15 mouse cellular contexts compared by ENCODE assay signal in the genomic region with DNA sequence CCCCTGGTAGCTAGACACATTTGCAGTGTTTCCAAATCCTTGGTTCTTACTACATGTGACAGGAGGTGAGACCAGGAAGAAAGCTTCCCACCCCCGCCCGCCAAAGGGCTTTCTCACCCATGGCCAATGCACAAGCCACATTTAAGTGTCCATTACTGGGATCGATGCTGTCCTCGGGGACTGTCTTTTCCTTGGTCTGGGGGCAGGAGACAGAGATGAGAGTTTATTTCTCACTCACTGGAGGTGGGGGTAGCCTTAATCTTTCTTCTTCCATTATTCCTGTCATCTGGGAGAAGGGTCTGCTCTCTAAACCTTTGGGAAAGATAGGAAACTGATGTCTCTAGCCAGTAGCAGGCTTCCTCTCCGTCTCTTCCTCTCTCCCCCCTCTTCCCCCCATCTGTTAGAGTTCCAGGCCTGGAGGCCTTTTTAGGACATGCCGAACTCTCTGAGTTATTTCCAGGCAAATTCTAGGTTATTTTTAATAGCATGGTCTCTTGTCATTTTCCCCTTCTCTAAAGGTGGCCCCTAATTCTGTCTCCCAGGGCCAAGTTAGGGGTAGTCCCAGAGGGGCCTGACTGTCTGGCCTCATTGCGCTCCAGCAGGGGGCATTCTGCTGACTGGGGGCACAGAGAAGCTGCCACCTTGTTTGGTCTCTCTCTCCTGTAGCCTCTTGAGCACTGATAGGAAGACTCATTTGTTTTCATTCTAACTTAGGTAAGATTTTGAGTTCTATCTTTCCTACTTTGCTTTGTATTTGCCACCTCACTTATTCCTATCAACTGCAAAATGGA. TPM values are rescaled to one million over a fixed set of nuclear protein-coding genes. Genes with fewer than 3 reads are reported as not detected.
DNase-seq lines count a peak whose midpoint lies in the region; ATAC-seq and TF ChIP-seq lines count a peak whose summit lies in the region.
"Had no signal": no experiment of that assay in that cellular context is flagged by ENCODE, and none has a peak within 500 bp of the region (broad histone marks: within the 10 kb centered on the region; RNA-seq: fewer than 3 reads in every experiment).

No protein-coding gene starts in this region.

- peak overlapping the region; percentile 6; the same call in 1 of the 2 replicates for H3K9ac ChIP-seq in forebrain, embryonic 13.5 days
- H3K9ac ChIP-seq in forebrain, embryonic 15.5 days (replicated peaks): no peak overlapping the region
- H3K9ac ChIP-seq in limb, embryonic 15.5 days: no peak overlapping the region
- H3K9ac ChIP-seq: liver, postnatal 0 days had no signal

- H3K79me2 ChIP-seq in myocyte (ENCODE audit: control insufficient read depth, insufficient read depth): peaks cover 74% of the 10 kb centered on the region

- H3K4me3 ChIP-seq in forebrain, embryonic 13.5 days: no peak overlapping the region
- no peak overlapping the region for H3K4me3 ChIP-seq in forebrain, embryonic 15.5 days
- H3K4me3 ChIP-seq in limb, embryonic 15.5 days: peak overlapping the region; percentile 45; the same call in 1 of the 2 replicates
- H3K4me3 ChIP-seq in limb, embryonic 10.5 days: no peak overlapping the region
- H3K4me3 ChIP-seq in cortical plate, adult 2 months (ENCODE audit: insufficient read depth, low read length): peak overlapping the region; percentile 32; the same call in 1 of the 2 replicates
- H3K4me3 ChIP-seq in myocyte: peak overlapping the region; percentile 91

- H3ac ChIP-seq in myocyte (ENCODE audit: control insufficient read depth, insufficient read length): peak overlapping the region; percentile 47

- peaks cover 72% of the 10 kb centered on the region for H3K27me3 ChIP-seq in forebrain, embryonic 13.5 days
- peaks cover 53% of the 10 kb centered on the region for H3K27me3 ChIP-seq in forebrain, embryonic 15.5 days
- peaks cover 55% of the 10 kb centered on the region for H3K27me3 ChIP-seq in limb, embryonic 15.5 days
- peaks cover 73% of the 10 kb centered on the region for H3K27me3 ChIP-seq in limb, embryonic 10.5 days (ENCODE audit: low read depth, poor library complexity, severe bottlenecking)
- H3K27me3 ChIP-seq in myocyte (ENCODE audit: control insufficient read depth, insufficient read depth, insufficient read length): no peaks in the 10 kb centered on the region

- no peak for DNase-seq in limb, embryonic 10.5 days (ENCODE audit: low spot score)
- DNase-seq in adrenal gland, postnatal 4 days (ENCODE audit: low spot score in 2 of 2): no peak
- DNase-seq in left cerebral cortex, adult 9 months (ENCODE audit: low spot score in 2 of 2): no peak
- DNase-seq: adrenal gland, postnatal 25 days; kidney, postnatal 10 days; liver, postnatal 0 days; spleen, adult 18-20 months had no signal

- TF ChIP-seq CTCF in cortical plate, adult 2 months (IDR thresholded peaks at IDR 0.05; ENCODE audit: extremely low read depth, insufficient read depth, low read length): no peak

- no peak for TF ChIP-seq POLR2A in cortical plate, adult 2 months (IDR thresholded peaks at IDR 0.05; ENCODE audit: extremely low read depth, insufficient read depth, low read length)
- TF ChIP-seq POLR2A in myocyte (IDR thresholded peaks at IDR 0.05; ENCODE audit: insufficient read length, low read depth): no peak

- no peaks in the 10 kb centered on the region for H3K9me3 ChIP-seq in forebrain, embryonic 13.5 days (replicated peaks)
- H3K9me3 ChIP-seq in forebrain, embryonic 15.5 days: no peaks in the 10 kb centered on the region
- no peaks in the 10 kb centered on the region for H3K9me3 ChIP-seq in limb, embryonic 15.5 days
- no peaks in the 10 kb centered on the region for H3K9me3 ChIP-seq in limb, embryonic 10.5 days (replicated peaks)

- no peak overlapping the region; the same call in 1 of the 2 replicates for H3K4me2 ChIP-seq in forebrain, embryonic 13.5 days
- no peak overlapping the region for H3K4me2 ChIP-seq in forebrain, embryonic 15.5 days (replicated peaks)
- H3K4me2 ChIP-seq in limb, embryonic 15.5 days: peak overlapping the region; percentile 78
- peak overlapping the region; percentile 98 for H3K4me2 ChIP-seq in myocyte (ENCODE audit: low read depth)

- H3K4me1 ChIP-seq in forebrain, embryonic 13.5 days: peaks cover 12% of the 10 kb centered on the region; the same call in 1 of the 2 replicates
- H3K4me1 ChIP-seq in forebrain, embryonic 15.5 days: peaks cover 14% of the 10 kb centered on the region
- peaks cover 20% of the 10 kb centered on the region for H3K4me1 ChIP-seq in limb, embryonic 15.5 days
- H3K4me1 ChIP-seq in limb, embryonic 10.5 days: peaks cover 15% of the 10 kb centered on the region
- H3K4me1 ChIP-seq in cortical plate, adult 2 months (ENCODE audit: control insufficient read depth, insufficient read depth, low read length): no peaks in the 10 kb centered on the region

- no peak overlapping the region for H3K27ac ChIP-seq in forebrain, embryonic 13.5 days
- no peak overlapping the region for H3K27ac ChIP-seq in forebrain, embryonic 15.5 days (replicated peaks)
- no peak overlapping the region for H3K27ac ChIP-seq in limb, embryonic 15.5 days
- H3K27ac ChIP-seq in limb, embryonic 10.5 days: no peak overlapping the region
- no peak overlapping the region for H3K27ac ChIP-seq in cortical plate, adult 2 months (ENCODE audit: insufficient read depth, low read length)

- H3K36me3 ChIP-seq in forebrain, embryonic 13.5 days (ENCODE audit: poor library complexity, severe bottlenecking): no peaks in the 10 kb centered on the region
- no peaks in the 10 kb centered on the region for H3K36me3 ChIP-seq in forebrain, embryonic 15.5 days
- no peaks in the 10 kb centered on the region for H3K36me3 ChIP-seq in limb, embryonic 15.5 days
- H3K36me3 ChIP-seq in limb, embryonic 10.5 days: no peaks in the 10 kb centered on the region
- H3K36me3 ChIP-seq in myocyte (ENCODE audit: control insufficient read depth, insufficient read depth): peaks cover 7% of the 10 kb centered on the region

- ATAC-seq in forebrain, embryonic 13.5 days: no peak
- no peak for ATAC-seq in forebrain, embryonic 15.5 days (replicated peaks)
- no peak for ATAC-seq in limb, embryonic 15.5 days (ENCODE audit: insufficient number of reproducible peaks, low FRiP score, low TSS enrichment, low read depth)
- ATAC-seq: forebrain, embryonic 16.5 days; liver, postnatal 0 days had no signal

- 69% methylated on average over 7 of the region's 7 CpGs for WGBS in forebrain, embryonic 13.5 days
- WGBS in forebrain, embryonic 15.5 days: 69% methylated on average over 7 of the region's 7 CpGs
- 59% methylated on average over 7 of the region's 7 CpGs for WGBS in limb, embryonic 15.5 days
- 61% methylated on average over 7 of the region's 7 CpGs for WGBS in limb, embryonic 10.5 days

TF ChIP-seq in myocyte, 11 proteins besides CTCF, POLR2A, EP300 and RAD21 (continues in another document):
- no peak for TF ChIP-seq MAX (IDR thresholded peaks at IDR 0.05; ENCODE audit: low read depth)
- no peak for TF ChIP-seq TCF3 (IDR thresholded peaks at IDR 0.05; ENCODE audit: insufficient read length, low read depth)

RNA-seq across cellular contexts. Expression of gene Itga7, which starts 1.6 kb away (rescaled TPM):
- 0.63 and 0.83 TPM in 2 replicates for polyA plus RNA-seq in forebrain, embryonic 13.5 days (2015; fragmentation: Nextera tagmentation; extraction: Ambion mirVana)
- 2.1 TPM in 2 replicates for polyA plus RNA-seq in forebrain, embryonic 15.5 days (2015; fragmentation: Nextera tagmentation; extraction: Ambion mirVana)
- polyA plus RNA-seq in limb, embryonic 15.5 days (2015; fragmentation: Nextera tagmentation; extraction: Ambion mirVana): 11.8 and 27.8 TPM in 2 replicates
- polyA plus RNA-seq in limb, embryonic 10.5 days (2016; fragmentation: Nextera tagmentation; extraction: Ambion mirVana): 0.15 and 0.24 TPM in 2 replicates
- 24.3 and 24.9 TPM in 2 replicates for polyA plus RNA-seq in cortical plate, adult 2 months (2012; rRNA removed)
- polyA plus RNA-seq in myocyte (2012; fragmentation: generic; extraction: Trizol): 635 TPM
- 10 to 100 TPM; 13.9 to 17.2 TPM for total RNA-seq in adrenal gland, postnatal 4 days (2021)

RNA-seq across cellular contexts. Expression of gene Bloc1s1, which starts 11.4 kb away (rescaled TPM):
- 241 and 243 TPM in 2 replicates for polyA plus RNA-seq in forebrain, embryonic 13.5 days (2015; fragmentation: Nextera tagmentation; extraction: Ambion mirVana)
- polyA plus RNA-seq in forebrain, embryonic 15.5 days (2015; fragmentation: Nextera tagmentation; extraction: Ambion mirVana): 230 and 251 TPM in 2 replicates
- polyA plus RNA-seq in limb, embryonic 15.5 days (2015; fragmentation: Nextera tagmentation; extraction: Ambion mirVana): 225 and 234 TPM in 2 replicates
- polyA plus RNA-seq in limb, embryonic 10.5 days (2016; fragmentation: Nextera tagmentation; extraction: Ambion mirVana): 168 and 182 TPM in 2 replicates
- polyA plus RNA-seq in cortical plate, adult 2 months (2012; rRNA removed): 221 and 224 TPM in 2 replicates
- 238 TPM for polyA plus RNA-seq in myocyte (2012; fragmentation: generic; extraction: Trizol)
- 100 to 1,000 TPM; 158 to 168 TPM for total RNA-seq in adrenal gland, postnatal 4 days (2021)

RNA-seq across cellular contexts. Expression of gene Rdh5, which starts 12.5 kb away (rescaled TPM):
- polyA plus RNA-seq in forebrain, embryonic 13.5 days (2015; fragmentation: Nextera tagmentation; extraction: Ambion mirVana): 10.7 and 16.0 TPM in 2 replicates
- polyA plus RNA-seq in forebrain, embryonic 15.5 days (2015; fragmentation: Nextera tagmentation; extraction: Ambion mirVana): 11.7 and 12.6 TPM in 2 replicates
- 13.6 and 16.8 TPM in 2 replicates for polyA plus RNA-seq in limb, embryonic 15.5 days (2015; fragmentation: Nextera tagmentation; extraction: Ambion mirVana)
- 9.2 and 10.2 TPM in 2 replicates for polyA plus RNA-seq in limb, embryonic 10.5 days (2016; fragmentation: Nextera tagmentation; extraction: Ambion mirVana)
- 12.7 and 13.0 TPM in 2 replicates for polyA plus RNA-seq in cortical plate, adult 2 months (2012; rRNA removed)
- 63.3 TPM for polyA plus RNA-seq in myocyte (2012; fragmentation: generic; extraction: Trizol)
- total RNA-seq in adrenal gland, postnatal 4 days (2021): 10 to 100 TPM; 13.5 to 24.2 TPM

RNA-seq across cellular contexts. Expression of gene Mettl7b, which starts 25.6 kb away (rescaled TPM):
- not detected in 2 replicates for polyA plus RNA-seq in forebrain, embryonic 13.5 days (2015; fragmentation: Nextera tagmentation; extraction: Ambion mirVana)
- polyA plus RNA-seq in forebrain, embryonic 15.5 days (2015; fragmentation: Nextera tagmentation; extraction: Ambion mirVana): not detected in 2 replicates
- 0.24 and 0.32 TPM in 2 replicates for polyA plus RNA-seq in limb, embryonic 15.5 days (2015; fragmentation: Nextera tagmentation; extraction: Ambion mirVana)
- polyA plus RNA-seq in limb, embryonic 10.5 days (2016; fragmentation: Nextera tagmentation; extraction: Ambion mirVana): 0.11 TPM in 1 of 2 replicates, not detected in the other
- not detected in 2 replicates for polyA plus RNA-seq in cortical plate, adult 2 months (2012; rRNA removed)
- polyA plus RNA-seq in myocyte (2012; fragmentation: generic; extraction: Trizol): 0.71 TPM
- 10 to 100 TPM in 1 of 2 experiments, 1 to 10 TPM in 1; 5.4 to 10.0 TPM for total RNA-seq in adrenal gland, postnatal 4 days (2021)
- total RNA-seq: adrenal gland, postnatal 25 days; heart, postnatal 14 days; left cerebral cortex, postnatal 10 days had no signal
- polyA plus RNA-seq: forebrain, embryonic 16.5 days had no signal

RNA-seq across cellular contexts. Expression of gene Cd63, which starts 34.4 kb away (rescaled TPM):
- 127 and 130 TPM in 2 replicates for polyA plus RNA-seq in forebrain, embryonic 13.5 days (2015; fragmentation: Nextera tagmentation; extraction: Ambion mirVana)
- 125 and 142 TPM in 2 replicates for polyA plus RNA-seq in forebrain, embryonic 15.5 days (2015; fragmentation: Nextera tagmentation; extraction: Ambion mirVana)
- polyA plus RNA-seq in limb, embryonic 15.5 days (2015; fragmentation: Nextera tagmentation; extraction: Ambion mirVana): 1,128 and 1,135 TPM in 2 replicates
- 430 and 439 TPM in 2 replicates for polyA plus RNA-seq in limb, embryonic 10.5 days (2016; fragmentation: Nextera tagmentation; extraction: Ambion mirVana)
- polyA plus RNA-seq in cortical plate, adult 2 months (2012; rRNA removed): 76.2 and 79.5 TPM in 2 replicates
- polyA plus RNA-seq in myocyte (2012; fragmentation: generic; extraction: Trizol): 2,403 TPM
- 100 to 1,000 TPM; 304 to 317 TPM for total RNA-seq in adrenal gland, postnatal 4 days (2021)

Comparison
In these comparisons a context has a peak if more than half of its experiments do, and no peak if none do; other contexts are left out.
1. H3K4me3 ChIP-seq: peak in limb, embryonic 15.5 days (single experiment), cortical plate, adult 2 months (single experiment) and myocyte (single experiment); none in forebrain, embryonic 13.5 days (single experiment), forebrain, embryonic 15.5 days (single experiment) and limb, embryonic 10.5 days (single experiment).
2. H3K4me2 ChIP-seq: peak in limb, embryonic 15.5 days (single experiment) and myocyte (single experiment); none in forebrain, embryonic 13.5 days (single experiment) and forebrain, embryonic 15.5 days (single experiment).
3. RNA of gene Itga7, which starts 1.6 kb away (polyA plus RNA-seq): 635 TPM in myocyte (single experiment); 24.3 to 24.9 TPM in cortical plate, adult 2 months, 11.8 to 27.8 TPM in limb, embryonic 15.5 days, 2.1 TPM in forebrain, embryonic 15.5 days, 0.63 to 0.83 TPM in forebrain, embryonic 13.5 days and 0.15 to 0.24 TPM in limb, embryonic 10.5 days; every median in the first group is over 10 times any median in the second.